Mouse (Mus musculus) frontal cortex, postnatal 25 days (tissue): ENCODE measurements around the gene Vdr.

Experiments
- DNase-seq, 2 experiments: peaks; one replicate each; pipeline ENCODE4 v3.0.0; 2022; ENCODE audit warnings: low spot score in 2 of 2

The Vdr gene

DNA sequence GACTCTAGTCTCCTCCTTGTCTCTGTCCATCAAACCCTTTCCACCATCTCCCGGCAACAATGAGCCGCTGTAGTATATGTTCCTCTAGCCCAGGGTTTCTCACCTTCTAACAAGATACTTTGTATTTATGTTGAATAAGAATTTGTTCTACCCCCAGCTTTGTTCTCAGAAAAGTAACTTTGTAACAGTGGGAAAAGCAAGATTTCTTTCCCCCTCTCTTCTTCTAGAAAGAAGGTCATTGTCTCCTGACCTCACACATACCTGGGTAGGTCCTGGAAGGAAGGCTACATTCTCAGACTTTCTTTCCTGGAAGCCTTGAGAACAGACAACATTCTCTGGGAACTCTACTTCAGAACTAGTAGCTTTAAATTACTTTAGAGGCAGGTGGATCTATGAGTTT, at the start of gene Vdr:
TSS of gene Vdr (minus strand) at position 101 of the 400 bp plus-strand sequence.
- DNase-seq, result no peak

DNA sequence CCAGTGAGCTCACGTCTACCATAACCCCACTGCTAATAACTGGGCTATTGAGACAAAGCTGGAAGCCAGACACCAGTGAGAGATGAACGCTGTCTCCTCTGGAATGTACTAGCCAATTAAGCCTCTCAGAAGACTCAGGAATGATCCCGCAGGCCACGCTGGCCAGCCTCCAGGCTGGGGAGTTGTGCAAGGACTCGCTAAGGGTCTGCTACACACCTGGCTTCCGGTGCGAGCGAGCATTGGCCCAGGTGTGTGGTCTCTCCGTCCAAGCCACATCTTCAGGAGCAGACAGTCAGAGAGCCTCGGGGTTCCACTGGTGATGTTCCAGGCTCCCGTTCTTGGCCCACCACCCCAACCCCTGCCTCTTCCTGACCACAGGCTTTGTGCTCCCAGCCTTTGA, 46.0 kb upstream of the Vdr start:
- DNase-seq, result no peak

DNA sequence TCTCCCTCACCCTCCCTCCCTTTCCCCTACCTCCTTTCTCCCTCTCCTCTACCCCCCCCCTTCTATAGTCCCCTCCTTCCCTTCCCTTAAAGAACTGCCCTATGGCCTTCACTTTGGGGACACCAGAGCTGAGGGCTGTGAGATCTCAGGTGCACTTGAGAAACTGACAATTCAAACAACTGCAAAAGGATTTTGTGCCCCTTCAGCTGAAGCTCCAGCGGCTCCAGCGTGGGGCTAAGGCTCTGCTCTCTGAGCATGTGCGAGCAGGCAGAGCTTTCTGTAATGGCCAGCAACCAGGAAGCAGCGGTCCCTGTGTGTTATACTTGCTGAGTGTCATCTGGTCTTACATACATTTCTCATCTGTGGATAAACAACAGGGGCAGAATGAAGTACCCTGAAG, 45.3 kb upstream of the Vdr start:
- DNase-seq, result no peak

DNA sequence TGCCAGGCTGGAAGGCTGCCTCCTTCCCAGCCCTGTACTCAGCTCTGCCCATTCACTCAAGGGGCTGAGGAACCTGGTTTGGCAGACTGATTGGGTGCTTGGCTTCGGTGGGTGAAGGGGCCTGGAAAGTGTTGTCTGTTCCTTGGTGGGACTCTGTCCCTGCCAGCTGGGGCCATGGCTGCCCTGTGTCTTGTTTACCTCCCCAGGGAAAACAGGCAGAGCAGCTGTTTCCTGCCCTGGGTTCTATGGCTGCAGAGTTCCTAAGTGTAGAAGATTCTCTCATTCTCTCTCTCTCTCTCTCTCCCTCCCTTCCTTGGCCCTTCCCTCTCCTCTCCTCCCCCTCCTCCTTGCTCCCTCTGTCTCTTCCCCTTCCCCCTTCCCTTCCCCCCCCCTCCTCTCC, 44.9 kb upstream of the Vdr start:
- no peak for DNase-seq

DNA sequence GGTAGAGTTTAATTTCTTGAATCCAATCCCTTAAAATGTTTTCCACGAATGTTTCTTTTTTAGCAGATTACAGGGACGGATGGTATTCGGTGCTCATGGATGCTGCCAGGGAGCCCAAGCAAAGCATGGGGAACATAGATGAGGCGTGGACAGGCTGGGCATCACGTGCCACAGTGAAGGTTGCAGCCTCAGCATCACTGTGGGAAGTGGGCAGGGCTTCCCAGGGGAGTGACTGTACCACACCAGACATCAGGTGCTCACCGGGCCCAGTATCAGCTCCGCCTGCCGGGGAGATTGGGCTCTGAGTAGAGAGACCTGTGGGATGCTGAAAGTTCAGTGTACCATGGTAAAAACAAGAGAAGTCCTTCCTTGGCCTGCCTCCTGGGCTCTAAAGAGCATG, 44.2 kb upstream of the Vdr start:
- DNase-seq, result no peak

DNA sequence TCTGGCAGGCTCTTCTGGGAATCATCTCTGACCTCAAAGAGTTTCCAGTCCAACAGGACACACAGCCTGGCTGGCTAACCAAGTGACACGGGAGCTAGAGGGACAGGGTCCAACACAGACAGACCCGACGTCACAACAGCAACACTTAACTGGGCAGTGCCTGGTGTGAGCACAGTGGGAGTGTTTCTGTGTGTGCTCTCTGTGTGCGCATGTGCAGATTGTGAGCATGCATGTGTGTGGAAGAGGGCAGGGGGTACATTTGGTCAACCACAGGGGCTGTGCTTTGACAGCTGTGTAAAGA, 42.4 kb upstream of the Vdr start:
- no peak for DNase-seq

DNA sequence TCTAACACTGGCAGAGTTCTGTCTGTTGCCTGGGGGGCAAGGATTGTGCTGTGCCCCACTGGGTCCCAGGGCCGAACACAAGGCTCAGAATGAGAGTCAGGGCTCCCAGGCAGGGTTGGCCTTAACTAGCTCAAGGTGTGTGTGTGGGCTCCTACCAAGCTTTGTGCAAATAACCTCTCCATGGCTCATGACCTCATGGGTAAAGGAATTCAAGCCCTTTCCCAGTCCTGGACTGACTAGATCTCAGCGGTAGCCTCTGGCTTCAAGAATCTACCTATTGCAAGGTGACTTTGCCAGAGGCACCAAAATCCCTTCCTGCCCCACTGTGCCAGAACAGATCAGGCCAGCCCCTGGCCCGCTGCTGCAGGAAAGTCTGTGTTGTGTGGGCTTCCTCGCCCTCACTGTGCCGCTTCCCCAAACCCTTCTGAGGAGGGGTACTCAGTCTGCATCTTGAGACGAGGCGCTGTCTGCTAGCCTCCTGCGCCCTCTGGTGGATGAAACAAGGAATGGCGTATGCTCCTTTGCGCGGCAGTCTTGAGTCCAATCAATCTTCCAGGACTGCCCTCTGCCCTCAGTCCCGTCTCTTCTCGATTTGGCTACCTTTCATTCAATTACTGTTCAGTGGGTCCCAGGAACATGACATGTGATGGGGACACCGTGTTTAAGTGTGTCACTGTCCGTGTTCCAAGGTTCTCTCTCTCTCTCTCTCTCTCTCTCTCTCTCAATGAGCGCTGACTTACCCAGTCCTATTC, 41.9 kb upstream of the Vdr start:
- peak; percentile 50 to 60 for DNase-seq

DNA sequence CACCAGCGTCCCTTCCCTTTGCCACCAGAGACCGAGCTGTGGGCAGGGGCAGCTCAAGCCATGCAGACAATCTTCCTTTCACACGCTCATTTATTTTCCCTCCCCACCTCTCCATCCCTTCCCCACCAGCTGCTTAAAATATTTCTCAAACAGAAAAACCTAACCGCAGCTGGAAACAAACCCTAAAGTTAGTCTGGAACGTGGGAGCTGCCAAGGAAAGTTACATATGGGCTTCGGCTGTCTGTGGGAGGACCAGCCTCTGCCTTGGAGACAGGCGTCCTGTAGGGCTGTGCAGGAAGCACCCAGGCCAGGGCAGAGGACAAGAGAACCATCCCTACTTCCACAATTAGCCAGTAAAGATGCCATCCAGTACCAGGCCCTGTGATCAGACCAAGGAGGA, 39.8 kb upstream of the Vdr start:
- no peak for DNase-seq

DNA sequence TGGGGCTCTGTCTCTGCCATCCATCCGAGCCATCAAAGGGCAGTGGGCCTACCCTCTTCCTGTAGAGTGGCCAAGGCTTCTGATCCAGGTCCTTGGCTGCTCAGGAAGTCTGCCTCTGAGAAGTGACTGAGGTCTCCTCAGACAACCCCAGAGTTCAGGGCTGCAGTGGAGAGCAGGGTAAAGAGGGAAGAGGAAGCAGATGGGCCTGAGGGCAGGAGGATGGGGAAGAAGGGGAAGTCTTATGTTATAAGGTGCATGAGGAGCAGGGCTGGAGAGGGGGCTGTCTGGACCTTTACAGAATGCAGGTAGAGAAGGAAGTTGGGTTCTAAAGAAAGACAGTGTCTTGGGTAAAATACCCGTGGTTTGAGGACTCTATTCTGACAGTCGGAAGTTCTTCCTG, 39.3 kb upstream of the Vdr start:
- DNase-seq, result no peak

DNA sequence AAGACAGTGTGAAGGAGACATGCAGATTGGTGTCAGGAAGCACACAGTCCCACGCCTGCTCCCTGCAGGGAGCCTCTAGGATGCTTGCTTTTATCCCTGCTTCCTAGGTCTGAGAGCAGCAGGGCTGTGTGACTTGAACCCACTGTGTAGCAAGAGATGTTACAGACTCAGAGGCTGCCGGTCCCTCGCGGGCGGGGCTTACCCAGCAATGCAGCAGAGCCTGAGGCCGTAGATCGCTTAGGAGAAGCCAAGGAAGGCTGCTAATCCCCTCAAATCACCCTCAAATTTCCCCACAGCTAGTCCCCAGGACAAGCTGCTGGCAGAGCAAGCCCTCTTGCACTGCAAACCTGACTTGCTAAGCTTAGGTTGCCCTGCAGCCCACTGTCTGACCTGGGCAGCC, 38.3 kb upstream of the Vdr start:
- no peak for DNase-seq

DNA sequence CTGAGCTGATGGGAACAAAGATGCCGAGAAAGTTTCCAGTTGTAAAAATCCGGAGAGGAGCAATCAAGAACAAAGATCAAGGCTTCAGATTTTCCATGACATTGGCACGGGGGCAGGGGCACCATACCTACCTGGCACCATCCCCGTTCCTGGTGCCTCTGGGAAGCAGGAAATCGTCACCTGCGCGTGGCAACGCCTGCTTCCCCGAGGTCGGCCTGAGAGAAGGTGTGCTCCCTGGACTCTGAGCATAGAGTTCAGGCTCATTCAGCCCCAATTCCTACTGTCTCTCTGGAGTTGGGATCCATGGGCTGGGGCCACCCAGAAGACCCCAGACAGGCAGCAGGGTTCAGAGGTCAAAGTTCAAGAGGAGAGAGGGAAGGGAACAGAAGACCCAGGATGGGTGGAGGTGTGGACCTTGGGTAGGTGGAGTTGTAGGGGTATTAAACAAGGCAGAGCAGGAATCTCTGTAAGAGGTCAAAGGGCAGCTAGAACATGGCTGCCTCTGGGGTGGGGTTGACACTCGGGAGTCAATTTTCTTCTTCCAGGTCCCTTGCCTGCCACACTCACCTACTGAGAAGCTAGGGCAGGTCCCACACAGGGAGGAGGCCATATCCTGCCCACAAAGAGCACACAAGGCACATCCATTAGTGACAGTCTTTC, 35.4 kb upstream of the Vdr start:
- DNase-seq, result no peak

DNA sequence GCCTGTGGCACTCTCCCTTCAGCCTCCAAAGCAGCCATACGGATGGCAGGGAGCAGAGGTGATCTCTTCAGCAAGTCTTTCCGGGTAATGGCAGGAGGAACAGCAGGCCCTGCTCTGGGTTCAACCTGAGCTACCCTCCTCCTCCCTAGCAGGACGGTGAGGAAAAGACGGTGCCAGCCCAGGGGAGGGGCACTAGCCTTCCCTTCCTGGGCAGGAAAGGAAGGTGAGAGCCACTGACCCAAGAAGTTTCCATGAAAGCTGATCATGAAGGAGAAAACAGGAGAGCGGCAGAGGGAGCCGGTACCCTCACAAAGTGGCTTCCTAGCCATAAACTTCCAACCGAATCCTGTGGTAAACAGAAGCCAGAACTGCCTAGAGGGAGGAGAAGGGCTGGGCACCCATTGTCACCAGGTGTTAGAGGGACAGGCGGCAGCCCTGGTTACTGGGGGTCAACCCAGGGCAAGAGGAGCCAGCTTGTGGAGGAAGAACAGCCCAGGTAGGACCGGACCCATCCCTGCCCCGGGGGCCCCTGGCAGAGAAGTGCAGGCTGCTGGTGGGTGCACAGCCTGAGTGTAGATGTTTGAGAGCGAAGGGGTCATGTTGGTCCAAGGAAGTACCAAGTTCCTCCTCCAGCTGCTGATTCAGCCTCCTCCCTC, 34.6 kb upstream of the Vdr start:
- DNase-seq, result no peak

DNA sequence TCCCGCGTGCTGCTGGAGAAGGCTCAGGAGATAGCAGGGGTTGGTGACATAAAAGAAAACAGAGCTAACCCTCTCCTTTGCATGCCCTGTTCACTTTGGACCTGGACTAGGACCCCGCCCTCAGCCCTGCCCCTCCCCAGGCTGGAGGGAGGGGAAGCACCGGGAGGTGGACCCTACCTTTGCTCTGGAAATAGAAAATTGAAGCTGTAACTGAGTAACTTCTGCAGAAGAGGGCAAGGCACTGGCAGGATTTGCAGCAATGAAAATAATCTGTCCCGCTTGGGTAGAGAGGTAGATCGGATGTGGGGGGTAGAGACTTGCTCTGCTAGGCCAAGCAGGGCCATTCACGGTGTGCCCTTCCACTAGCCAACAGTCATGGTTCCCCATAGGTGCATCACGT, 32.9 kb upstream of the Vdr start:
- no peak for DNase-seq

DNA sequence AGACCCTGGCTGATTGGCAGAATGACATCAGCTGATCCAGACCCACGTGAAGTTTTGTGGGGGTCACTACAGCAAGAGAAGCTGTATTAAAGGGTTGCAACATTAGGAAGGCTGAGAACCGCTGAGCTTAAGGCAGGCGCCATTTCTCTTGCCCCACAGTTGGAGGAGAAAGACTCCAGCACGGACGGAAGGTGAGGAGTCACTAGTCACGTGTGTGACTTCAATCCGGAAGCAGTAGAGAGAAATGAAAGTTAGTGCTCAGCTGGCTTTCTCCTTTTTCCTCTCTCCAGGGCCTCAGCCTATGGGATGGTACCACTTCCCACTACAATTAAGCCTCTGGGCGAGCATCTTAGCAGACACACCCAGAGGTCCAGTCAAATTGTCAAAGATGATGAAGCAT, 32.1 kb upstream of the Vdr start:
- no peak for DNase-seq

DNA sequence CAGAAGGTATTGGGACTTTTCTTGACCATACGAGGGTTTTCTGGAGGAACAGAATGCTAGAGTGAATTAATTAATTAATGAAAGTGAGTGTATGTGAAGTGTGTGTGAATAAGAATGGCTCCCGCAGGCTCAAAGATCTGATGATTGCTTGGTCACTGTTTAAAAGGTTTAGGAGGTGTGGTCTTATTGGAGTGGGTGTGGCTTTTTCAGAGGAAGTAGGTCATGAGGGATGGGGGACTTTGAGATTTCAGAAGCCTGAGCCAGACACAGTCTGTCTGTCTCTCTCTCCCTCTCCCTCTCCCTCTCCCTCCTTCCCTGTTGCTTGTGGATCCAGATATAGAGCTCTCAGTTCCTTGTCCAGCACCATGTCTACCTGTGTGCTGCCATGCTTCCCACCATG, 30.9 kb upstream of the Vdr start:
- no peak for DNase-seq

DNA sequence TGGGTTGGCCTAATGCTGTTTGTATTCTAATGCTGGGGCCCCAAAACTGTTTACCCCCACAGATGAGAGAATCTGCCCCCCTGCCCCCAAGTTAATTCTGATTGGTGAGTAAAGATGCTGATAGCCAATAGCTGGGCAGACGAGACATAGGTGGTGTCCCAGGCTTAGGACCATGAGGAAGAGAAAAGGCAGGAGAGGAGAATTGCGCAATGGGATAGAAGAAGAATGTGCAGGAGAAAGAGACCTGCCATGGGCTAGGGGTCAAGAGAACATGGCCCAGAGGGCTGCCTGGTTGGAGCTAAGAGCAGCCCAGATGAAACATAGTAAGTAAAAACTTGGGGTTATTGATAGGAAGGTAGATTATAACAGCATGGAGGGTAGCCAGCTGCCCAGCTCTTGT, 29.7 kb upstream of the Vdr start:
- DNase-seq, result no peak

DNA sequence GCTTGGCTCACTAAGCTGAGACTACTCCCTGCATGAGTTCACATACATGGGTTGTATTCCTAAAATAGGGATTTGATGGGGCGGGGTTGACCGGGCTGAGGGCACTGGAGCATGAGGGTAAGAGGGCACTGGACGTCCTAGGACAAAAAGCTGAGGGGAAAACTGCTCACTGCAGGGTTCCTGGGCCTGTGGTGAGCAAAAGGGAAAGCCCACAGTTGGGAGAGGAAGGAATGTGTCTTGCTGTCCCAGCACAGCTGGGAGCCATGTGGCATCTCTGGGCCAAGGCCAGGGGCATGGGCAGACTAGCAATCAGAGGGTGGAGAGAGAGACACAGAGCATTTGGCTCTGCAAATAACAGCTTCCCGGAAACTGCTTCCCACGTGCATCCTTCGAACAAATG, 28.1 kb upstream of the Vdr start:
- DNase-seq, result no peak

DNA sequence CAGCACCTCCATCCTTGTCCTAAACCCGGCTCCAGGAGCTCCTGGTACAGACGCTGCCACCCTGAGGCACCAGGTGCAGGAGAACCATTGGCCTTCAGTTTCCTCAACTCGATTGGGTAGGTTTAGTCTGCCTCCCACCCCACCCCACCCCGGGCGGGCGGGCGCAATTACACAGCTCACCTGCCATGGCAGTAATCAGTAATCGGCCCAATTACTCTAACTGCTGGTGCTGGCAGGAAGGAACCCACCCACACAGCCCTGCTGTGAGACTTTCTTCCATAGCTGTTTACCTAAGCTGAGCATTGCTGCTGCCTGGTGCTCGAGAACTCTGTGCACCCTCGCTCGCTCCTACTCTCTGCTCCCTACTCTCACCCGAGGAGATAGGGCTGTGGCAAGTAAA, 22.0 kb upstream of the Vdr start:
- DNase-seq, result no peak

DNA sequence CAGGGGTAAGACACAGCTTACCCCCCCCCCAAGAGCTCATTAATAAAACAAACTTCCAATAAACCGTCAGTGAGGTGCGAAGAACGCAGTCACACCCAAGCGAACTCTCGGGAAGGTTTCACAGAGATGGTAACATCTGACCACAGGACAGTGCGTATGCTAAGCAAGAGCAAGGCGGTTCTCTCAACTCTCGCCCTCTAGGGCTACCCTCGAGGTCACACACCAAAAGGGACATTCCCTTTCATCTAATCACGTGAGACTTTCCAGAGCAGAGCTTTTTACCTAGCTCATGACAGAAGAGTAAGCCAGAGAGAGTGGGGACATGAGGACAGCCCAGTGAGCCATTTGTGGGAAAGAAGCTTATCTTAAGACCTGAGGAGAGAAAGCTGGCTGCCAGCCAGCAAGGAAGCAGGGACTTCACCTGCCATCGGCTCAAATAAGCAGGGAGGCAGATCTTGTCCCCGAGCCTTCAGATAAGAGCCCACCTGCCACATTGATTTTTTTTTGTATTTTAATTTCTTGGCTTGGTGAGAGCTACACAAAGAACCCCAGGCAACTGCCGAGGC, 18.9 kb upstream of the Vdr start:
- DNase-seq, result no peak

DNA sequence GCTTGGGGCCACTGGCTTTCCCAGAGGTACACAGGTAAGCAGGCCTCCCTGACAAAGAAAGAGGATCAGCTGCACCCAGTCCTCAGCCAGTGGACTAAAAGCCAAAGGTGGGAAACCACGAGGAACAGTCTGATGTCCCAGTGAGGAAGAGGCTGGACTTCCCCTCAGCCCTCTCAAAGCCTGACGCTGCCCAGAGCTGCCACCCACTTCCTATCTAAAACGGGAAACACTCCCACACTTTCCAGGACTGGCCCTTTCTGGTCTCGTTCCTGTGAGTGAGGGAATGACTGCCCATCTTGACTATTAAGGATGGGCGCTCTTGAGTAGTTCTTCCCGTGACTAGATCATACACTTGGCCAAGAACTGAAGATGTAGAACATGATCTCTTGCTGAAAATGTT, 17.4 kb upstream of the Vdr start:
- DNase-seq, result no peak

DNA sequence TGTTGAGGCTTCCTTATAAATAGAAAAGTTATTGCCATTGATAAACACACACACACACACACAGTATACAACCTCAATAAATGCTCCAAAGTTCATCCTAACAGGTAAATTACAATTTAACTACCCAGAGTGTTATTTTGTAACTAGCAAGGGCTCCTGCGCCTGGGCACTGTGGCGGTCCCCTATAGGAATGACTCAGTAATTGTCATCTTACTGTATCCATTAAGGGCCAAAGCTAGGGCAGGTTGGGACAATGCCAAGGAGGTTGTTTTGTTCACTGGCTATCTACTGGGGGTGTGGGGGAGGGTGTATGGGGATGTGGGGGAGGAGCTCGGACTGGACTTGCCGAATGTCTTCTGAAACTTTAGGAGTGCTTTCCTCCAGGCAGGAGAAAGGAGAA, 16.6 kb upstream of the Vdr start:
- DNase-seq, result no peak

DNA sequence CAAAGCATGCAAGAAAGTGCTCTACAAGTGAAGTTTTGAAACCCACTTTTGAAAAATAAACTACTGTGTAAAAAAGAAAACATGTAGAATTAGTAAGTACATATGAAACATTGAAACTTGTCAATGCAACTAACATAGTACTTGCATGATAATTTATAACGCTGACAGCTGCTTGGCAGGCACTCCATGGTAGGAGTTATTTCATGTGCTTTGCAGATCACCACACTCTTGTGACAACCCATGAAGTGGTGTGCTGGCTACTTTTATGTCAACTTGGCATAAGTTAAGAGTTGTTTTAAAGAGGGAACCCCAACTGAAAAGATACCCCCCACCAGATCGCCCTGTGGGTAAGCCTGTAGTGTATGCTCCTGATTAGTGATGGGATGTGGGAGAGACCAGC, 12.0 kb upstream of the Vdr start:
- DNase-seq, result no peak

DNA sequence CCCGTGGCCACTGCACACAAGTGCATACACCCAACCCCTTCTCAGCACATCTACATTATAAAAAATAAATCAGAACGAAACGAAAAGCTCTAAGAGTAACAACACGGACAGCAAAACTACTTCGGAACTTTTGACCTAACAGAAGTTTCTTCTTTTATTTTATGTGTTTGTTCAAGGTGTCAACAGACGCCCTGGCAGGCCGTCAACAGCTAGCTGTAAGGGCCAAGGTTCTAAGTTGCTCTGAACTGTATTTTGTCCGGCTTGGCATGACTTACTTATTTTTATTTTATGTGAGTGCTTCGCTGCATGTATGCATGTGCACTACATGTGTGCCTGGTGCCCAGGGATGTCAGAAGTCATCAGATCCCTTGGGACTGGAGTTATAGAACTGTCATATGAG, 11.4 kb upstream of the Vdr start:
- no peak for DNase-seq
